Mouse (Mus musculus): Measurements from ENCODE around the gene Adamts10. TPM values are rescaled to one million over a fixed set of nuclear protein-coding genes. Genes with fewer than 3 reads are reported as not detected.

Adamts10 gene
- polyA plus RNA-seq (2015; fragmentation: Nextera tagmentation; extraction: Ambion mirVana) = 50.8 and 55.6 TPM in 2 replicates

- peak within 1 kb of the TSS; percentile 58 for H3K4me3 ChIP-seq (replicated peaks)
- peak; percentile 57; the same call in 1 of the 2 replicates for ATAC-seq (ENCODE audit: insufficient read depth, low FRiP score, low read depth)
- under 1% methylated on average over 43 of the region's 44 CpGs for WGBS
- peak within 1 kb of the TSS; percentile 82 for H3K27ac ChIP-seq
- 0 out of 2 replicates have a peak, but pooled peaks cover 4% of the 10 kb centered on the region for H3K36me3 ChIP-seq
- peaks cover 19% of the 10 kb centered on the region for H3K4me1 ChIP-seq
- peak within 1 kb of the TSS; percentile 59 for H3K4me2 ChIP-seq
- H3K27me3 ChIP-seq (replicated peaks) = no peaks in the 10 kb centered on the region
- H3K9me3 ChIP-seq = no peaks in the 10 kb centered on the region
- peak within 1 kb of the TSS; percentile 49 for H3K9ac ChIP-seq
These were observed at the start of gene Adamts10 for GRCm38 (mm10) chr17:33523918-33524755. Gene Adamts10 (plus strand): TSS chr17:33524204.

DNA sequence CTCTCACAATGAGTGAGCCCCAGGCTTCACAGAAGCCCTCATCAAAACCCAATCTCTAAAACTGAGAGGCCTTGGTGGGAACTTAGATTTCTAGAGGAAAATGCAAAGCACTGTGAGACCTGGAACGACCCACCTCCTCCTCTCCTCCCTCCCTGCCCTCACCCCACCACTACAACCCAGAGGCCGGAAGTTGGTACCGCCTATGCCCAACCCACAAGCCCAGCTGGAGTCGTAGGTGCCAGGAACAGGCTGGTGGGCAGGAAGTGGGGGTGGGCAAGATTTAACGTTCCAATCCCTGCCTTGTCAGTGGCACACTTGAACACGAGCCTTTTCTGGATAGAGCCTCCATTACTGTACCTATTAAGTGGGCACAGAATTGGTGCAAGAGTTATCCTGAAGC lies 40.0 kb upstream of the Adamts10 start:
- Histone ChIP-seq H3K4me2 (no peak overlapping the region), H3K9me3 (no peaks in the 10 kb centered on the region), H3K4me3 (replicated peaks) (no peak overlapping the region), H3K27ac (no peak overlapping the region), H3K36me3 (no peaks in the 10 kb centered on the region), H3K27me3 (replicated peaks) (no peaks in the 10 kb centered on the region), H3K4me1 (no peaks in the 10 kb centered on the region), H3K9ac (no peak overlapping the region)
- WGBS = 35% methylated on average over 6 of the region's 6 CpGs
- no peak for ATAC-seq (ENCODE audit: insufficient read depth, low FRiP score, low read depth)

DNA sequence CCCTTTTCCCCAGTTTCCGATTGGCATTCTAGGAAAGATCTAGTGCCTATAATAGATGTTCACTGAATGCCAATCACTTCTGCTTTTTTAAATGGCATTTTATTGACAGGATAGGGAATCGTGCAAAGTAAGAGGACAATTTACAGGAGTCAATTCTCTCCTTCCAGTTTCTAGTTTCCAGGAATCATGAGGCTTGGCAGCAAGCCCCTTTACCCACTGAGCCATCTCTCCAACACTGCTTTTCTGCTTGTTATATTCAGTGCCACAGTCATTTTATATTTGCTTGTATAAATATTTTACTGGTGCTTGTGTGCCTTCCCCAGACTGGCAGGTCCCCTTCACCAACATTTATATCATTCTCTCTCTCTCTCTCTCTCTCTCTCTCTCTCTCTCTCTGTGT lies 36.8 kb upstream of the Adamts10 start:
- H3K4me2 ChIP-seq = no peak overlapping the region

GRCm38 (mm10) chr17:33487652-33488051 lies 36.4 kb upstream of the Adamts10 start:
- Histone ChIP-seq H3K27ac (no peak overlapping the region), H3K4me3 (replicated peaks) (no peak overlapping the region), H3K4me2 (no peak overlapping the region), H3K27me3 (replicated peaks) (no peaks in the 10 kb centered on the region), H3K4me1 (no peaks in the 10 kb centered on the region), H3K9ac (no peak overlapping the region), H3K9me3 (no peaks in the 10 kb centered on the region), H3K36me3 (no peaks in the 10 kb centered on the region)
- WGBS = 82% methylated on average over 1 of the region's 1 CpGs
- no peak for ATAC-seq (ENCODE audit: insufficient read depth, low FRiP score, low read depth)

More for the DNA sequence above, 36.8 kb upstream of the Adamts10 start:
- H3K27ac ChIP-seq = no peak overlapping the region
- no peaks in the 10 kb centered on the region for H3K9me3 ChIP-seq
- no peak for ATAC-seq (ENCODE audit: insufficient read depth, low FRiP score, low read depth)
- H3K27me3 ChIP-seq (replicated peaks) = no peaks in the 10 kb centered on the region
- H3K36me3 ChIP-seq = no peaks in the 10 kb centered on the region
- H3K9ac ChIP-seq = no peak overlapping the region
- no peaks in the 10 kb centered on the region for H3K4me1 ChIP-seq
- no peak overlapping the region for H3K4me3 ChIP-seq (replicated peaks)
- WGBS = 76% methylated on average over 2 of the region's 2 CpGs

GRCm38 (mm10) chr17:33491371-33491770 lies 32.6 kb upstream of the Adamts10 start:
- no peak overlapping the region for H3K27ac ChIP-seq
- H3K4me2 ChIP-seq = no peak overlapping the region
- no peak overlapping the region for H3K4me3 ChIP-seq (replicated peaks)
- no peaks in the 10 kb centered on the region for H3K27me3 ChIP-seq (replicated peaks)
- no peak for ATAC-seq (ENCODE audit: insufficient read depth, low FRiP score, low read depth)
- no peaks in the 10 kb centered on the region for H3K36me3 ChIP-seq
- 77% methylated on average over 2 of the region's 2 CpGs for WGBS
- H3K9ac ChIP-seq = no peak overlapping the region
- H3K9me3 ChIP-seq = no peaks in the 10 kb centered on the region
- H3K4me1 ChIP-seq = no peaks in the 10 kb centered on the region

- WGBS = 65% methylated on average over 6 of the region's 6 CpGs
- H3K4me2 ChIP-seq = no peak overlapping the region
- H3K9ac ChIP-seq = no peak overlapping the region
- no peaks in the 10 kb centered on the region for H3K9me3 ChIP-seq
- H3K4me3 ChIP-seq (replicated peaks) = no peak overlapping the region
- no peaks in the 10 kb centered on the region for H3K4me1 ChIP-seq
- H3K27ac ChIP-seq = no peak overlapping the region
- no peaks in the 10 kb centered on the region for H3K36me3 ChIP-seq
- H3K27me3 ChIP-seq (replicated peaks) = no peaks in the 10 kb centered on the region
- ATAC-seq (ENCODE audit: insufficient read depth, low FRiP score, low read depth) = no peak
These were observed 30.9 kb upstream of the Adamts10 start for GRCm38 (mm10) chr17:33493065-33493464.

DNA sequence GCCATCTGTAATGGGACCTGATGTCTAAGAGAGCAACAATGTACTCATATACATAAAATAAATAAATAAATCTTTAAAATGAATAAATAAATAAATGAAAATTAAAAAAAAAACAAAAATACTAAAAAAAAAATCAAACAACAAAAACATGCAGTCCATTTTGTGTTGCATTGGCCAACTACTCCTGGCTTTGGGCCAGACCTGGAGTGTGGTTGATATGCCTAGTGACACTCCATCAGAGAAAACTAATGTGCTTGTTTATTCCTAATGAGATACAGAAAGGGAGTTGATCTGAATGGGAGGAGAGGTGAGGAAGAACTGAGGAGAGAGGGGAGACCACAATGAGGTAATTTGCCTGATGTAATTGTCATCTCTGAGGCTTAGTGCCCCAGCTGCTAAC lies 29.4 kb upstream of the Adamts10 start:
- Histone ChIP-seq H3K27ac (no peak overlapping the region), H3K9me3 (no peaks in the 10 kb centered on the region), H3K4me3 (replicated peaks) (no peak overlapping the region), H3K36me3 (no peaks in the 10 kb centered on the region), H3K4me1 (no peaks in the 10 kb centered on the region), H3K4me2 (no peak overlapping the region), H3K9ac (no peak overlapping the region), H3K27me3 (replicated peaks) (no peaks in the 10 kb centered on the region)
- ATAC-seq (ENCODE audit: insufficient read depth, low FRiP score, low read depth) = no peak

- 0 out of 2 replicates have a peak, but pooled peaks cover 4% of the 10 kb centered on the region for H3K4me1 ChIP-seq
- H3K27me3 ChIP-seq (replicated peaks) = no peaks in the 10 kb centered on the region
- H3K9me3 ChIP-seq = no peaks in the 10 kb centered on the region
- H3K9ac ChIP-seq = no peak overlapping the region
- H3K4me3 ChIP-seq (replicated peaks) = no peak overlapping the region
- no peak for ATAC-seq (ENCODE audit: insufficient read depth, low FRiP score, low read depth)
- WGBS = 57% methylated on average over 1 of the region's 1 CpGs
- no peaks in the 10 kb centered on the region for H3K36me3 ChIP-seq
- H3K27ac ChIP-seq = no peak overlapping the region
- H3K4me2 ChIP-seq = no peak overlapping the region
These were observed 25.1 kb upstream of the Adamts10 start for GRCm38 (mm10) chr17:33498918-33499317.

GRCm38 (mm10) chr17:33508386-33508785 lies 15.6 kb upstream of the Adamts10 start:
- Histone ChIP-seq H3K4me1 (peaks cover 12% of the 10 kb centered on the region; the same call in 1 of the 2 replicates), H3K27me3 (replicated peaks) (no peaks in the 10 kb centered on the region), H3K9ac (no peak overlapping the region), H3K27ac (no peak overlapping the region), H3K4me3 (replicated peaks) (no peak overlapping the region), H3K4me2 (no peak overlapping the region), H3K9me3 (no peaks in the 10 kb centered on the region), H3K36me3 (no peaks in the 10 kb centered on the region)
- 78% methylated on average over 1 of the region's 1 CpGs for WGBS
- ATAC-seq (ENCODE audit: insufficient read depth, low FRiP score, low read depth) = no peak

DNA sequence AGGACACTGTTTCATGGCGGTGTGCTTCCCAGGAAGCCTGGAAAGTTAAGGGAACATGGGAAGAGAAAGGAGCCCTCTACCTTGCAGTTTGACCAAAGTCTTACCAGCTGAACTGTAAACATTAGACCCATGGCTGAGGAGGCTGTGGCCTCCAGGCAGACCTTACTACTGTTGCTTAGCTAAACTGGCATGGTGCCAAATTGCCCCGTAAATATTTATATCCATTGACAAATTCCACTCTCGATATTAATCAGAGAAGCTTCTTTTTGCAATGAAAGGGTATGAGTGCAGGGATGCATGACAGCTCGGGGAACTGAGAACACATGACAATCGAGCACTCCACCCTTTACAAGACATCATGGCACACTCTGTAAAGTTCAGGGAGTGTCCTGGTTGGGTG lies 13.8 kb upstream of the Adamts10 start:
- Histone ChIP-seq H3K9me3 (no peaks in the 10 kb centered on the region), H3K4me3 (replicated peaks) (no peak overlapping the region), H3K27ac (no peak overlapping the region), H3K36me3 (no peaks in the 10 kb centered on the region), H3K4me1 (peaks cover 3% of the 10 kb centered on the region; the same call in 1 of the 2 replicates), H3K4me2 (no peak overlapping the region), H3K27me3 (replicated peaks) (no peaks in the 10 kb centered on the region), H3K9ac (no peak overlapping the region)
- ATAC-seq (ENCODE audit: insufficient read depth, low FRiP score, low read depth) = no peak
- 55% methylated on average over 5 of the region's 5 CpGs for WGBS

DNA sequence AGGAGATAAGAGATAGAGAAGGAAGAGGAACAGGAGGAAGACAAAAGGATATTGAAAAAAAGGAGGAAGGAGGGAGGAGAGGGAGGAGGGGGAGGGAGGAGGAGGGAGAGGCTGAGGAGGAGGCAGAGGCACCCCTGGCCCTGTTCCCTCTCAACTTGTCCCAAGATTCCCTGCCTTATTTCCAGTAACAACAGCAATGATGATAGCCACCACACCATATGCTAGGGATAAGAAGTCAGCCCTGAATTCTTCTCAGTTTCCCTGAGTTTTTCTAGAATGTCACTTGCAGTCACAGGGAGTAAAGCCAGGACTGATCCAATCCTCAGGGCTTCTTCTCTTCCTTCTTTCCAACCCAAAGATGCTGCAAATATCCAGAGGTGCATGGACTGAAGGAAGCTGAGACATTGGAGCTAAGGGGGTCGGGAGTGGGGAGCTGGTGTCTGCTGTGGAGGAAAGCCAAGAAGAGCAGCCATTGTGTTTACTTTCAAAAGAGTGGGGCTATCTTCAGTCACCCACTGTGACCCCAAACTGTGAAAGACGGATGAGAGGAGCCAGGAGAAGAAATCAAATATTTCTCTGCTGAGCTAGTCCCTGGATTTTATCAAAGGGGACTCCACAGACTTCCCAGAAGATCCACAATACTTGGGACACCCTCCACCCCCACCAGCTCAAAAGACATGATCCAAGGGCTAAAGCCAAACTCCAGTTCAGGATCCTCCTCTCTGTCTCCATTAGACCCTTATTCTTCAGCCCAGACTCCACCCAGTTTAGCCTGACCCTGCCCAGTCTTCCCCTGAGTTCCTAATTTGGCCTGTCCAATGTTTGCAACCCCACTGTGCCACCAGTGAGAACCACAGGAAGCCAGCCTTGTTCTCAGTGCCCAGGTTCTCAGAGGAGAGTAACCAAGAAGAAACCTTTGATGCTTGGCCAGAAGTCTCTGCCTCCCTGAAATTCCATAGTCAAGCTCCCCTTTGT lies 11.3 kb upstream of the Adamts10 start:
- 34% methylated on average over 2 of the region's 2 CpGs for WGBS
- Histone ChIP-seq H3K9me3 (no peaks in the 10 kb centered on the region), H3K4me3 (replicated peaks) (no peak overlapping the region), H3K27me3 (replicated peaks) (no peaks in the 10 kb centered on the region), H3K4me2 (no peak overlapping the region), H3K4me1 (peaks cover 3% of the 10 kb centered on the region; the same call in 1 of the 2 replicates), H3K27ac (no peak overlapping the region), H3K36me3 (no peaks in the 10 kb centered on the region), H3K9ac (no peak overlapping the region)
- no peak for ATAC-seq (ENCODE audit: insufficient read depth, low FRiP score, low read depth)

DNA sequence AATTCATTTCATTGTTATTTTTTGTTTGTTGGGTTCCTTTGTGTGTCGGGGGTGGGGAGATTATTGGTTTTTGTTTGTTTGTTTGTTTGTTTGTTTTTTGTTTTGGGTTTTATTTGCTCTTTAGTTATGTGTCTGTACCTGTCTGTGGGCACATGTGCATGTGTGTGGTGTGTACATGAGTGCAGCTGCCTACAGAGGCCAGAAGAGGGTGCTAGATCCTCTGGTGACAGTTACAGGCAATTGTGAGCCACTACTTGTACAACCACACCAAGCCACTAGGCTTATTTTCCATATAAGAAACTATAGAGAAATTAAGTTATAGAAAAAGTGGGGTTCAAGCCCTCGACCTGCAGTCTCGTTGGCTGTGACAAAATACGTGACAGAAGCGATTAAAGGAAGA lies 10.1 kb upstream of the Adamts10 start:
- Histone ChIP-seq H3K9me3 (no peaks in the 10 kb centered on the region), H3K36me3 (no peaks in the 10 kb centered on the region), H3K4me3 (replicated peaks) (no peak overlapping the region), H3K9ac (no peak overlapping the region), H3K27me3 (replicated peaks) (no peaks in the 10 kb centered on the region), H3K4me2 (no peak overlapping the region), H3K27ac (no peak overlapping the region), H3K4me1 (peaks cover 3% of the 10 kb centered on the region; the same call in 1 of the 2 replicates)
- no peak for ATAC-seq (ENCODE audit: insufficient read depth, low FRiP score, low read depth)
- WGBS = 84% methylated on average over 5 of the region's 5 CpGs
